Mouse (Mus musculus) CH12.LX (cell line): ENCODE results near the gene Pebp1. TPM values are rescaled to one million over a fixed set of nuclear protein-coding genes. Genes with fewer than 3 reads are reported as not detected.

ENCODE experiments used
- DNase-seq: peaks from one replicate; pipeline ENCODE4 v3.0.0-alpha.2; 2013; ENCODE audit errors: extremely low read depth
- H3K27ac ChIP-seq: 2 replicates; pipeline ENCODE4 v1.5.1; 2012; ENCODE audit warnings: low read depth, mild to moderate bottlenecking, control low read depth, moderate library complexity; ENCODE audit not compliant: insufficient read depth
- H3K27me3 ChIP-seq: replicated peaks from 2 replicates; pipeline ENCODE3; 2012; ENCODE audit warnings: inconsistent platforms
- H3K36me3 ChIP-seq, 2 experiments: replicated peaks in 1 of 2; 2 replicates each; pipeline versions ENCODE3 to v1.6.1; 2012; ENCODE audit warnings: inconsistent platforms in 1 of 2, low read length in 1 of 2, mild to moderate bottlenecking in 1 of 2, mixed read lengths in 1 of 2, moderate library complexity in 1 of 2; ENCODE audit not compliant: control insufficient read depth in 1 of 2, insufficient read depth in 1 of 2
- H3K4me1 ChIP-seq, 2 experiments: 2 replicates each; pipeline ENCODE4 v1.6.1; 2012; ENCODE audit warnings: inconsistent platforms in 1 of 2, moderate library complexity in 1 of 2; ENCODE audit not compliant: insufficient read depth in 2 of 2, control insufficient read depth in 1 of 2
- H3K4me2 ChIP-seq: 2 replicates; pipeline ENCODE4 v1.6.1; 2012; ENCODE audit warnings: low read depth, mild to moderate bottlenecking, control low read depth; ENCODE audit not compliant: poor library complexity, insufficient read depth, severe bottlenecking
- H3K4me3 ChIP-seq, 3 experiments: fragments of 150-350 bp in 1 of 3; sonication (generic) in 1 of 3; replicated peaks in 1 of 3; 2 replicates each; pipeline versions ENCODE3 to v1.5.1; 2011 to 2012; ENCODE audit warnings: low read depth in 2 of 3, low read length in 2 of 3, mild to moderate bottlenecking in 2 of 3, moderate library complexity in 2 of 3, control low read depth in 1 of 3, improper control_type of control experiment in 1 of 3, inconsistent platforms in 1 of 3, mixed read lengths in 1 of 3; ENCODE audit not compliant: poor library complexity in 1 of 3
- H3K79me2 ChIP-seq: replicated peaks from 2 replicates; pipeline ENCODE4 v1.6.1; 2012; ENCODE audit warnings: mild to moderate bottlenecking, moderate library complexity; ENCODE audit not compliant: control insufficient read depth, poor library complexity, insufficient read depth, severe bottlenecking; ENCODE audit errors: extremely low read depth
- H3K9ac ChIP-seq: 2 replicates; pipeline ENCODE4 v1.6.1; 2012; ENCODE audit warnings: low read depth, mild to moderate bottlenecking, control low read depth, moderate library complexity; ENCODE audit not compliant: insufficient read depth
- H3K9me3 ChIP-seq: replicated peaks from 2 replicates; pipeline ENCODE3; 2012; ENCODE audit warnings: low read length, inconsistent platforms, mixed read lengths
- ELF1 ChIP-seq: IDR thresholded peaks from 2 replicates; pipeline ENCODE4 v1.6.1; 2014; ENCODE audit warnings: low read depth, mild to moderate bottlenecking, inconsistent platforms, low read length, improper control_type of control experiment
- ETS1 ChIP-seq: conservative IDR thresholded peaks from 2 replicates; pipeline ENCODE4 v1.6.1; 2012; ENCODE audit warnings: low read depth, mild to moderate bottlenecking, inconsistent platforms, low read length, improper control_type of control experiment, moderate library complexity
- HCFC1 ChIP-seq: IDR thresholded peaks from 2 replicates; pipeline ENCODE4 v1.6.1; 2012; ENCODE audit warnings: low read depth, mild to moderate bottlenecking, inconsistent platforms, low read length, improper control_type of control experiment
- IRF4 ChIP-seq: IDR thresholded peaks from 2 replicates; pipeline ENCODE4 v1.6.1; 2014; ENCODE audit warnings: low read depth, mild to moderate bottlenecking, inconsistent platforms, low read length, improper control_type of control experiment
- KAT2A ChIP-seq: IDR thresholded peaks from 2 replicates; pipeline ENCODE4 v1.6.1; 2012; ENCODE audit warnings: low read length, improper control_type of control experiment, inconsistent platforms; ENCODE audit not compliant: insufficient replicate concordance
- MAFK ChIP-seq: IDR thresholded peaks from 2 replicates; pipeline ENCODE4 v1.6.1; 2011; ENCODE audit warnings: low read length, improper control_type of control experiment; ENCODE audit not compliant: insufficient replicate concordance
- MAZ ChIP-seq: IDR thresholded peaks from 2 replicates; pipeline ENCODE4 v1.6.1; 2012; ENCODE audit warnings: low read depth, mild to moderate bottlenecking, inconsistent platforms, low read length, improper control_type of control experiment, moderate library complexity
- MYC ChIP-seq: IDR thresholded peaks from 2 replicates; pipeline ENCODE4 v1.6.1; 2011; ENCODE audit warnings: low read depth, mild to moderate bottlenecking, improper control_type of control experiment, low read length
- NRF1 ChIP-seq: IDR thresholded peaks from 2 replicates; pipeline ENCODE4 v1.6.1; 2014; ENCODE audit warnings: low read depth, mild to moderate bottlenecking, inconsistent platforms, low read length, improper control_type of control experiment, moderate library complexity
- PAX5 ChIP-seq: IDR thresholded peaks from 2 replicates; pipeline ENCODE4 v1.6.1; 2012; ENCODE audit warnings: low read length, inconsistent platforms, mixed read lengths
- POLR2A ChIP-seq: IDR thresholded peaks from 2 replicates; pipeline ENCODE4 v1.6.1; 2011; ENCODE audit warnings: low read depth, mild to moderate bottlenecking, improper control_type of control experiment, low read length
- POLR2AphosphoS2 ChIP-seq: IDR thresholded peaks from 2 replicates; pipeline ENCODE4 v1.6.1; 2011; ENCODE audit warnings: low read depth, low read length, improper control_type of control experiment
- RCOR1 ChIP-seq: conservative IDR thresholded peaks from 2 replicates; pipeline ENCODE4 v1.6.1; 2012; ENCODE audit warnings: low read depth, mild to moderate bottlenecking, inconsistent platforms, low read length, improper control_type of control experiment
- SIN3A ChIP-seq: IDR thresholded peaks from 2 replicates; pipeline ENCODE4 v1.6.1; 2012; ENCODE audit warnings: low read length, improper control_type of control experiment, inconsistent platforms
- SMC3 ChIP-seq: IDR thresholded peaks from 2 replicates; pipeline ENCODE4 v1.6.1; 2011; ENCODE audit warnings: low read depth, low read length, improper control_type of control experiment
- TBP ChIP-seq: conservative IDR thresholded peaks from 2 replicates; pipeline ENCODE4 v1.6.1; 2011; ENCODE audit warnings: low read depth, low read length, improper control_type of control experiment
- TCF12 ChIP-seq: IDR thresholded peaks from 2 replicates; pipeline ENCODE4 v1.6.1; 2014; ENCODE audit warnings: low read depth, mild to moderate bottlenecking, inconsistent platforms, low read length, improper control_type of control experiment
- ZKSCAN1 ChIP-seq: IDR thresholded peaks from 2 replicates; pipeline ENCODE4 v1.6.1; 2012; ENCODE audit warnings: low read depth, inconsistent platforms, low read length, improper control_type of control experiment, borderline replicate concordance
- ZNF384 ChIP-seq: IDR thresholded peaks from 2 replicates; pipeline ENCODE4 v1.6.1; 2012; ENCODE audit warnings: low read depth, low read length, improper control_type of control experiment, inconsistent platforms
- dilution Hi-C: fragments of 300-500 bp; cut with MboI; formaldehyde crosslinking; loops from 2 replicates; pipeline ENCODE4 v1.14.3; 2020; ENCODE audit warnings: low sequenced_read_pairs; ENCODE audit not compliant: extremely low pct_unique_long_range_greater_than_20kb, extremely low pct_ligation_motif_present
- in situ Hi-C: fragments of 300-500 bp; cut with MboI; formaldehyde crosslinking; loops from 3 replicates; pipeline ENCODE4 v1.14.3; 2019; ENCODE audit warnings: low sequenced_read_pairs, low pct_ligation_motif_present, low pct_unique_long_range_greater_than_20kb, mixed read lengths
- polyA plus RNA-seq: library from polyadenylated mRNA; unstranded; fragments of >175 nt; gene quantifications from 2 replicates; pipeline ENCODE4 v1.2.1, GENCODE M21; 2012; ENCODE audit warnings: low read depth; ENCODE audit not compliant: insufficient read length
- total RNA-seq, 2 experiments: library from RNA; depleted of rRNA; stranded (reverse); fragments of 300-350 nt in 1 of 2; fragments of >200 nt in 1 of 2; gene quantifications; 2 replicates each; pipeline ENCODE4 v1.2.3; 2012 to 2014

Gene Pebp1
- total and polyA plus RNA-seq, 3 experiments: 393 to 710 (median 585) TPM

DNA sequence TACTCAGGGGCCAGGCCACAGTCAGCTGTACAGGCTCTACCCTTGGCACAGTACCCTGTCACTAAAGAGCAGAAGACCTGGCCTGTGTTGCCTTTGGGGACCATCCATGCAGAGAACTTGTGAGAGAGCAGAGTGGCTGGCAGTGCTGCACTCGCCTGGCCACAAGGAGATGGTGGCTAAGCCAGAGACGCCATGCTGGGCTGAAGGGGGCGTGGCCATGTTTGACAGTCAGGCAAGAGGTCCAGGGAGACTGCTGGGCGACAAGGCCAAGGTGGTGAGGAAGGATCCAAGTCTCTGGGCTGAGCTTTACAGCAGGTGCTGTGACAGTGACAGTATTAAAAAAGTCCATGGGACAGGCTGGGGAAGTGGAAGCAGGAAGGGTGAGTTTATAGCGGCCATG, 18.7 kb downstream of the Pebp1 start:
- Histone ChIP-seq H3K9ac (no peak overlapping the region), H3K27me3 (no peaks in the 10 kb centered on the region), H3K4me1 (peaks cover 0 to 2% of the 10 kb centered on the region in 2 experiments; a peak in 1 of 4 replicates), H3K4me2 (no peak overlapping the region), H3K36me3 (peaks cover 36 to 88% of the 10 kb centered on the region in 2 experiments), H3K27ac (no peak overlapping the region), H3K9me3 (peaks cover 2% of the 10 kb centered on the region), H3K4me3 (no peak overlapping the region), H3K79me2 (no peaks in the 10 kb centered on the region)
- no peak for TF ChIP-seq TCF12
- no peak for TF ChIP-seq ZKSCAN1
- TF ChIP-seq POLR2AphosphoS2: no peak
- TF ChIP-seq ELF1: no peak
- TF ChIP-seq MAZ: no peak
- TF ChIP-seq POLR2A: no peak
- TF ChIP-seq TBP: no peak
- dilution Hi-C loops (no loop called here), in situ Hi-C loops (no loop called here)
- no peak for DNase-seq

DNA sequence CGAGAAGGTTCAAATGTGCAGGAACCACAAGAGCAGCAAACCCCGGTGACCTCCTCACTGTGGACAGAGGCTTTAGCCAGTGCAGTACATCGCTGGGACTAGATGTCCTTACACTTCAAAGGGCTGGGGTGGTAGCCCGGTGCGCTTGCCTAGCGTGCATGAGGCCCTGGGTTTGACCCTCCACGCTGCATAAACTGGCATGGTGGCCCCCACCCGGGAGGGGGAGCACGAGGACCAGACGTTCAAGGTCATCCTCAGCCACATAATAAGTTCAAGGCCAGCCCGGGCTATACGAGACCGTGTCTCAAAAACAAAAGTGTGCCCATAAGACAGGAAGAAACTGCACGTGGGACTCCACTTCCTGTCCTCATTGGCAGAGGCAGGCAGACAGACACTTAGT, 19.5 kb downstream of the Pebp1 start:
- Histone ChIP-seq H3K9ac (no peak overlapping the region), H3K27ac (no peak overlapping the region)
- no peak for TF ChIP-seq ZNF384
- TF ChIP-seq PAX5: no peak
- TF ChIP-seq NRF1: no peak
- TF ChIP-seq SIN3A: no peak
- no peak for TF ChIP-seq KAT2A
- TF ChIP-seq MYC: no peak
- TF ChIP-seq POLR2A: no peak
- TF ChIP-seq MAZ: no peak
- TF ChIP-seq SMC3: no peak
- TF ChIP-seq, all 38 proteins: peak for 0
- H3K4me1 ChIP-seq: peaks cover 2 to 7% of the 10 kb centered on the region in 2 experiments; a peak in 3 of 4 replicates
- peaks cover 6% of the 10 kb centered on the region for H3K9me3 ChIP-seq
- no peak overlapping the region for H3K4me3 ChIP-seq
- H3K27me3 ChIP-seq: no peaks in the 10 kb centered on the region
- H3K79me2 ChIP-seq: no peaks in the 10 kb centered on the region
- H3K4me2 ChIP-seq: no peak overlapping the region
- no peak for DNase-seq
- in situ Hi-C loops: no loop called here
- peaks cover 38 to 90% of the 10 kb centered on the region in 2 experiments for H3K36me3 ChIP-seq
- dilution Hi-C loops: no loop called here

DNA sequence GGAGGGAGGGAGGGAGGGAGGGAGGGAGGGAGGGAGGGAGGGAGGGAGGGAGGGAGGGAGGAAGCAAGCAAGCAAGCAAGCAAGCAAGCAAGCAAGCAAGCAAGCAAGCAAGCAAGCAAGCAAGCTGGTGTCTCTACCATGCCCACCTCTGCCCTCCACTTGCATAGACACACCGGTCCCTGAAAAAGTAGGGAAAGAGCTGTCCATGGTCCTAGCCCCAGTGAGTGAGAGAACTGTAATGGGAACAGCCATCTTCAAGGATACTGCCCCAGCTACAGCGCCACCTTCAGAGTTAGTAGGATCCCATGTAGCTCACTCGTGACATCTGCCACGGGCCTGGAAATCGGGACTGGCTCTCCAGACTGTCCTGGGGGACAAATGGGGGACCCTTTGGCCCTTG, 22.7 kb downstream of the Pebp1 start:
- H3K36me3 ChIP-seq: peaks cover 37 to 94% of the 10 kb centered on the region in 2 experiments
- peaks cover 0 to 10% of the 10 kb centered on the region in 2 experiments; a peak in 2 of 4 replicates for H3K4me1 ChIP-seq
- H3K9me3 ChIP-seq: peaks cover 6% of the 10 kb centered on the region
- dilution Hi-C loops: no loop called here
- no peaks in the 10 kb centered on the region for H3K27me3 ChIP-seq
- no peak for DNase-seq
- in situ Hi-C loops: no loop called here
- no peaks in the 10 kb centered on the region for H3K79me2 ChIP-seq
- no peak for TF ChIP-seq ELF1
- TF ChIP-seq PAX5: no peak
- no peak for TF ChIP-seq ETS1
- no peak for TF ChIP-seq SMC3
- TF ChIP-seq IRF4: no peak
- TF ChIP-seq RCOR1: no peak
- no peak for TF ChIP-seq SIN3A
- TF ChIP-seq HCFC1: no peak
- no peak for TF ChIP-seq TBP
- TF ChIP-seq MAFK: no peak
- H3K4me2 ChIP-seq: no peak overlapping the region
- no peak overlapping the region for H3K9ac ChIP-seq
- H3K4me3 ChIP-seq: no peak overlapping the region
- no peak overlapping the region for H3K27ac ChIP-seq
